Mouse (Mus musculus): ENCODE measurements around the gene 6430531B16Rik. TPM values are rescaled to one million over a fixed set of nuclear protein-coding genes. Genes with fewer than 3 reads are reported as not detected.

6430531B16Rik gene
- total RNA-seq, 2 experiments from 2014 or later: 2.0 TPM; not detected in 1

DNA sequence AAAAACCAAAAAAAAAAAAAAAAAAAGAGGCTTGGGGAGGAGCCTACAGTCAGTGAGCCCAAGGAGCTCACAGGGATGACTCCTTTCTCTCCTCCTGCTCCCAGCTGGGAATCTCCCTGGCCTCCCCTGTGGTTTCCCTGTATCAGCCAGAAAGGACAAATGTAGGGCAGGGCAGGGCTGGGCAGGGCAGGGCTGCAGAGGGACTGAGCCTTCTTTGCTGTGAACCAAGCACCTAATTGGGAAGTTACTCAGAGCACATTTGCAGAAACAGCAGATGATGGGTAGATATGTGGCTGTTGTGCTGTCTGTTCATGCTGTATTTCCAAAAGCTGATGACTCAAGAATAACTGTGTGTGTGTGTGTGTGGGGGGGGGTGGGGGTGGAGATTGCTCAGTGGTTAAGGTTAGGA, 5.6 kb downstream of the 6430531B16Rik start:
- no peak for ATAC-seq (replicated peaks; ENCODE audit: low FRiP score, poor library complexity, severe bottlenecking)

DNA sequence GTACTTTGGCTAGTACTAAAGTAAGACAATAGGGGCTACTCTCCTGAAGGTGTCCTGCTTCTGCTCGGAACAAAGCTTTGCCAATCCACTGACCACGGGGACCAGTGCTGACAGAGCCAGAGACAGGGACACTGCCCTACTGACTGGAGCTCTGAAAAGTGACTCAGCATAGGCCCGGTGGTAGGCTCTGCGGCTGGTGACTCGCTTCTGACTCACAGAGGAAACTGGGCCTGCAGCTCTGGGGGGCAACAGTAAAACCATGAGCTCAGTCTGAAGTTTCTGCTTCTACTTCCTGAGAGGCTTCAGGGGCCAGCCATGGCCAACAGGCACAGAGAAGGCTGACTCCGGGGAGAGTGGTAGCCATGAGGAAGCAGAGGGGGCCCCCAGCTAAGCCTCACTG, 7.1 kb downstream of the 6430531B16Rik start:
- ATAC-seq (replicated peaks; ENCODE audit: low FRiP score, poor library complexity, severe bottlenecking): no peak

DNA sequence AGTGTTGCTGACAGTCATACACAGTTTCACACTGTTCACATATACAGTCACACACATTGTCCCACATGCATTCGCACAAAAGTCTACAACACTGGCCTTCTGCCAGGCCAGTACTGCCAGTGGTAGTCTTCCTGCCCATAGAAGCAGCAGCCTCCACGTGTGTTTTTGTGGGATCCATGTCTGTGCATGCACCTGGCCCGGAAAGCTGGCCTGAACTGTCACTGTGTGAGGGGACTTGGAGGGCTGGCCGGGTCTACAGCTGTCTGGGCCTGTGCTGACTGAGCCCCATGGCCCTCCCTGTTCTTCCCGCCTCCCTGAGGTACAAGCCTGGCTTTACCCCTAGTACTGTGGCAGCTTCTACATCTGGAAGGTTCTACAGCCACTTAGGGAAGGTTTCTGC, 7.6 kb downstream of the 6430531B16Rik start:
- ATAC-seq (replicated peaks; ENCODE audit: low FRiP score, poor library complexity, severe bottlenecking): no peak

DNA sequence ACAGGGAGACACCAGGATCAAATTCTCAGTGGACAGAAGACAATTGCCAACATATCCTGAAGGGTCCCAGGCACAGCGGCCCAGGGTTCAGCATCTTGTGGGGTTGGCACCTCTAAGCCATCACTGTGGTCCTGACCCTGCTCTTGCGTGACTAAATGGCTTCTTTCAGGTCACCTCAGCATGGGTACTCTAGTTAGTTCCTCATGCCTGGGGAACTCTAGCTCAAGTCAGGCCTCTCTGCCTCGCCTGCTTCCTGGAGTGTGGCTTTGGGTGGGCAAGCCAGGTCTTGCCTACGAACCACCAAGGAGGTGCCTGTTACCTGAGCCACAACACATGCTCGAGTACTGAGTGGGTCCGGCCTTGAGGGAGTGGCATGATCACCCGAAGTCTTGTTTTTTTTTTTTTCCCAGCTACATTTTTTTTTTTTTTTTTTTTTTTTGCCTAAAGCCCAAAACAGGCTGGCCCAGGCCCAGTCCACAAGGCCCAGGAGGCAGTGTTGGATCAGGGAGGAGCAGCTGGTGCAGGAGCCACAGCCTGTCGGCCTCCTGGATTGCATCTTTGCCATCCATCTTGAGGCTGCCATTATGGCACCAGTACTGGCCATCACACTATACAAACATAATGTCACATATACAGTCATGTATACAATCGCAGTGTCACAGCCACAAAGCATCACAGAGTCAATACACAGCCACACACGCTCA, 8.2 kb downstream of the 6430531B16Rik start:
- no peak for ATAC-seq (replicated peaks; ENCODE audit: low FRiP score, poor library complexity, severe bottlenecking)

DNA sequence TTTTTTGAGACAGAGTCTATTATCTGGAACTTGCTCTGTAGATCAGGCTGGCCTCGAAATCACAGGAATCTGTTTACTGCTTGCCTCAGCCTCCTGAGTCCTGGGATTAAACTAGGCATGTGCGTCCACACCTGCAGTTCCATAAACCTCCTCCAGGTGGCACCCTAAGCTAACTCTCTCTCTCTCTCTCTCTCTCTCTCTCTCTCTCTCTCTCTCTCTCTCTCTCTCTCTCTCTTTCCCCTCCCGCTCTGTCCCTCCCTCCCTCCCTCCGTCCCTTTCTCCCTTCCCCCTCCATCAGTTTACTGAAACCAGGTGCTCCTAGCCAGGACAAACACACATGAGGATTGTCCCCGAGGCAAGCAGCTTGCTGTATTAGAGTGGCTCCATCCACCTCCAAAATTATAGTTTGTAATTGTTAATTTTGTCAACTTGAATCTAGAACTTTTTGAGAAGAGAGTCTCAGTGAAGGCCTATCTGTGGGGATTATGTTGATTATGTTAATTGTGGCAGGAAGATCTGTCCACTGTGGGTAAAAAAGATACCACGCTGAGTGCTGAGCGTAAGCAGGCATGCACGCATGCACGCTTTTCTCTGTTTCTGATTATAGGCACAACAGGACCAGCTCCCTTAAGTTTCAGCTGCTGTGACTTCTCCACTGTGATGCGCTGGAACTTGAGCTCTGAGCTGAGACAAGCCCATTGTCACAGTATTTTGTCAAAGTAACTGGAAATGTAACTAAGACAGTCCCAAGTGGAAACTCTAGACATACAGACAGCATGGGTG, 9.0 kb downstream of the 6430531B16Rik start:
- peak; percentile 68; the same call in 1 of the 2 replicates for ATAC-seq (replicated peaks; ENCODE audit: low FRiP score, poor library complexity, severe bottlenecking)

DNA sequence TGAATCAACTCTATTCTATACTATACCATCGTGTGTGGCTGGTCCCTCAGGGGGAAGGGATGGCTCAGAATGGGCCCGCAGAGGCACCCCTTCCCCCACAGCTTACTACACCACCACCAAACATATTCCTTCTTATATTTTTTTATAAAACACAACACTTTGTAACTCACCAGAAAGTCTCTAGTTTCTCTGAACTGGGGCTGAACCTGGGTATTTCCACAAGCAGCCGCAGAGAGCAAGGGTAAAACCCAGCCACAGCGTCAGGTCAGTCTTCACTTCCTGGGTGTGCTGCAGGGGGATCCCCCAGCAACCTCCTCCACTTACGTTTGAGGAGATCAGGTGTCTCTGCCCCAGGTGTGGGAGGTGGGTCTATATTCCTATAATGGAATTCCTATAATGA, 10.1 kb downstream of the 6430531B16Rik start:
- no peak for ATAC-seq (replicated peaks; ENCODE audit: low FRiP score, poor library complexity, severe bottlenecking)

DNA sequence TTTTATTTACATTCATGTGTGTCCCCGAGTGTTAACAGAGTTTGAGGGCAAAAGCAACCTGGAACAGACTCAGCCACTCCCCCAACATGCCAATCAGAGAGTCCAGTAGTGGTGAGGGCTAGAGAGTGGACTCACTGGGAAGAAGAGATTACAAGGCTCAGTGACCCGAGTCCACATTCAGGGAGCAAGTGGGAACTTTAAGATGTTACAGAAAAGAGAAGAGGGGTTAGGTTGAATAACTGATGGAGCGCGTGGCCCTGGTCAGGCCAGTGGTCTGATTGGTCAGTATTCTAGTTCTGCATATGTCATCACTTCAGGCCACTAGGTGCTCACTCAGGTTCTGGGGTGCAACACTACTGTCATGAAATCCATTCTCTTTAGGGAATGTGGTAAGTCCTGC, 11.4 kb downstream of the 6430531B16Rik start:
- no peak for ATAC-seq (replicated peaks; ENCODE audit: low FRiP score, poor library complexity, severe bottlenecking)

DNA sequence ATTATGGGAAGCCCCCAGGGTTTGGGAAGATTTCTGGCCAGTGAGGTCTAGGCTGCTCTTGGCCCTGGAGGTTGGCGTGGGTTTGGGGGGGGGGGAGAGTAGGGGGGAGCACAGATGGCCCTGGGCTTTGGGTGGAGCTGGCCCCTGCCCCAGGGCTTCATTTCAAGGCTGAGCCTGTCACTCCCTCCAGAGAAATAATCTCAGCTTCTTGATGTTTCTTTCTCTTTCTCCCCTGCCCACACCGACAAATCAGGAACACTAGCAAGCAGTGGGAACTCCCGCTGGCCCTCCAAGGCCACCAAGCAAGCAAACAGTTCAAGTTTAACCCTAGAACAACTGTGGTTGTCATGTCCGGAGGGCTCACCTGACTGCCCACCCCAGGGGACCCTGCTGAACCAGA, 14.7 kb downstream of the 6430531B16Rik start:
- no peak for ATAC-seq (replicated peaks; ENCODE audit: low FRiP score, poor library complexity, severe bottlenecking)

DNA sequence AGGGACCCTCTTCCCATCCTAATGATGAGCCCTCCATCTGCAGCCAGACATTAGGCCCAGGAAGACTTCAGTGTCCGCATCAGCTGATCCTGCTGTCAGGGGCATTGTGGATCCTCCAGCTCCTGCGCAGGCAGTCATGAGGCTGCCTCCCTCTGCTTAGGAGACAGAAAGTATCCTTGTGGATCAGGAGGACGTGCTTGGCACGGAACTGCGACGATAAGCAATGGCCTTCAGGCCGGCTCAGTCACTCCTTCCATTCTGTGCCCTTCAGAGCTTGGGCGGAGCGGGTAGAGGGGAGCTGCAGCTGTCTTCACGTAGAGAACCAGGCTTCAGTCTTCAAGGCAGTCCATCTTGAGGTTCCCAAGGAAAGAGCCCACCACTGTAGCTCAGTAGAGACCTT, 17.4 kb downstream of the 6430531B16Rik start:
- no peak for ATAC-seq (replicated peaks; ENCODE audit: low FRiP score, poor library complexity, severe bottlenecking)

DNA sequence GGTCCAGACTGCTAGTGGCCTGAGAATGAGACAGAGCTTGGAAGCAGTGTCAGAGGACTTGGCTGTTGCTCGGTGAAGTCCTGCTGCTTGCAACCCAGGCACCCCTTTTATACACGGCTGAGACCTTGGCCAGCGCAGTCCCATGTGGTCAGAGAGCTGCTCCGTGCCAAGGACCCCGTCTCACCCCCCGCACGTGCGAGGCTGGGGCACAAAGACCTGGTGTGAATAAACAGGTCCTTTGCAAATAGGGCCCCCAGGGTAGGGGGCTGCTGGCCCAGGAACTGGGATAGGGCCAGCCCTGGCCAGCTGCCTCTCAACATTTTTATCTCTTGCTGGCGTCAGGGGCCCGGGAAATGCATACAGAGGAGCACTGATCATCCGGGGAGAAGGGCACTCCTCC, 20.6 kb downstream of the 6430531B16Rik start:
- ATAC-seq (replicated peaks; ENCODE audit: low FRiP score, poor library complexity, severe bottlenecking): no peak

DNA sequence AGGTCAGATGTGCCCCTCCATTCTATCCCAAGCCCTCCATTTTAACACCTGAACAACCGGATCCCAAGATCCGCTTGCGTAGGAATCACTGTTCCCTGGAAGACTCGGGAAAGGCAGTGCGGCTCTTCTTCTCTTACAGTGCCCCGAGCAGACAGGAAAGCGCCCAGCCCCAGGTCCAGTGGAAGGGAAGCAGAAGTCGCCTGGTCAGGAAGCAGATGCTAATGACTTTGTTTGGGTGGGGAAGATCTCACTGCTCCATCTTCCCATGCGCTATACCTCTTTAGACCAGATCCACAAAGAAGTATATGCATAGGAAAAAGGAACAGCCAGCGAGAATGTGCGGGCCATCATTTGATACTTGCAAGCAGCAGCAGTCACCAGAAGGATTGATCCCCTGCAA, 21.1 kb downstream of the 6430531B16Rik start:
- no peak for ATAC-seq (replicated peaks; ENCODE audit: low FRiP score, poor library complexity, severe bottlenecking)

DNA sequence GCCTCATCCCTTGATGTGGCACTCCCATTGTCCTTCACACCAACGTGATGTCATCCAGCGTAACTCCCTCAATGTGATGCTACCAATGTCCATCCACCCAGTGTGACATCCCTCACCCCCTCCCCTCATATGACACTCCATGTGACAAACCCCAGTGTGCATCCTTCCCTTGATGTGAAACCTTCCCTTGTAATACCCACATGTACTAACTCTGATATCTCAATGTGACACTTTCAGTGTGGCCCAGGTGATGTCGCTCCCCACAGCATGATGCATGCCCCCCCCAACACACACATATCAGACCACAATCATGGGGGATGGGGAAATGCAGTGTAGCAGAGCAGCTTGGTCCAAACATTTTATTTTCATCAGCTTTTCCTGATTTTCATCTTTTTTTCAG, 21.9 kb downstream of the 6430531B16Rik start:
- ATAC-seq (replicated peaks; ENCODE audit: low FRiP score, poor library complexity, severe bottlenecking): no peak

DNA sequence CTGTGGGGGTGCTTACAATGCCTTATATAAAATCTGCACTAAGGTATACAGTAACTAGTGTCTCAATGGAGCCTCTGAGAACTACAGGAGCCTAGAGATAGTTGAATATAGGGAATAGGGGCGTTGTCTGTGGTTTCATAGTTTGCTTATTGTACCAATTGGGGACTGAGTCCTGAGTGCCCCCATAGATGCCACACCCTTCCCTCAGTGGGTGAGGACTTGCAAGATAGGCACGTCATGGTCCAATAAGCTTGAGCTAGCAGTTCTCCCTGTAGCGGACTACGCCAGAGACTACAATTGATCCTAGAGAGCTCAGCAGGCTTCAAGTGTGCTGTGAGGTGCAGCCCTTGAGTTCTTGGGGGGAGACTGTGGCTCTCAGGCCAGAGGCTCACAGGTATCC, 23.1 kb downstream of the 6430531B16Rik start:
- ATAC-seq (replicated peaks; ENCODE audit: low FRiP score, poor library complexity, severe bottlenecking): no peak

DNA sequence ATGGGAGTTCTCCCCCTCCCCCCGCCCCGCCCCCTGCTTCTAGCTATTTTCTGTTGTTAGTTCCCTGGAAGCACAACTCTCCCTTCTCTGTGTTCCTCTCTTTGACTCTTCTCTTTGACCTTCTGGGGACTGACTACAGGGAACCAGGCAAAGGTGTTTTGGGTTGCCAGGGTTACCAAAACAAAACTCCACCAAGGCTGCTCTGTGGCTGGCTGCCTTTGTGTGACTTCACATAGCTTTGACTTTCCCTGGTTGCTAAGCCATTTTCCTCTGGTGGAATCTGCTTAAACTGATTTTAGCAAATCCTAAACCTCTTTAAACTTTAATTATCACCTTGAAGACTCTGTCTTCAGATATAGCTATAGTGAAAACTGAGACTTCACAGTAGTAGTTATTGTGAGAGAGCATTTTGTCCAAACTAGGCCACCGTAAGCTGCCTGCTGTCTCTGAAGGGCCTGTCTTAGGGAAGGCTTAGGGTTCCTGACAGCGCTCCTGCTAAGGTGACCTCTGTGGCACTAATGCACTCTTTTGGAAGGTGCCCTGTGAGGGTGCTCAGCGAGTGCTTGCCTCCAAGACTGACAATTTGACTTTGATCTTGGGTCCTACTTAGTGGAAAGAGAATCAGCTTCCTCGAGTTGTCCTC, 26.4 kb downstream of the 6430531B16Rik start:
- ATAC-seq (replicated peaks; ENCODE audit: low FRiP score, poor library complexity, severe bottlenecking): no peak

DNA sequence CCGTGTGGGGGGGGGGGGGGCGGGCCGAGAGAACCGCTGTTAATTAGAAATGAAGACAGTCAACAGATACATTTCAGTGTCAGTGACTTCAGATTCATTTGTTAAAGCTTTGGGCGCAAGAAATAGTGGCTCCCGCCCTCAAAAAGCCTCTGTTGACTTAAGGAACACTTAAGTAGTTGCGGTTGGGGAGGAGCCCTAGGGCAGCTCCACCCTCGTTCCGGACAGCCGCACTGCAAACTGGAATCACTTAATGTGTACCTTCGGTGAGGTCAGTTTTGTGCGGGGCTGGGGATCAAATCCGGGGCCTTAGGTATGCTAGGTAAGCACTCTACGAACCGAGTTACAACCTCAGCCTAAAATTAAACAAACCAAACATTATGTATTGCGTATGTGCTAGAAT, 27.5 kb downstream of the 6430531B16Rik start:
- ATAC-seq (replicated peaks; ENCODE audit: low FRiP score, poor library complexity, severe bottlenecking): 0 out of 2 replicates have a peak, but pooled peaks have one; percentile 41

DNA sequence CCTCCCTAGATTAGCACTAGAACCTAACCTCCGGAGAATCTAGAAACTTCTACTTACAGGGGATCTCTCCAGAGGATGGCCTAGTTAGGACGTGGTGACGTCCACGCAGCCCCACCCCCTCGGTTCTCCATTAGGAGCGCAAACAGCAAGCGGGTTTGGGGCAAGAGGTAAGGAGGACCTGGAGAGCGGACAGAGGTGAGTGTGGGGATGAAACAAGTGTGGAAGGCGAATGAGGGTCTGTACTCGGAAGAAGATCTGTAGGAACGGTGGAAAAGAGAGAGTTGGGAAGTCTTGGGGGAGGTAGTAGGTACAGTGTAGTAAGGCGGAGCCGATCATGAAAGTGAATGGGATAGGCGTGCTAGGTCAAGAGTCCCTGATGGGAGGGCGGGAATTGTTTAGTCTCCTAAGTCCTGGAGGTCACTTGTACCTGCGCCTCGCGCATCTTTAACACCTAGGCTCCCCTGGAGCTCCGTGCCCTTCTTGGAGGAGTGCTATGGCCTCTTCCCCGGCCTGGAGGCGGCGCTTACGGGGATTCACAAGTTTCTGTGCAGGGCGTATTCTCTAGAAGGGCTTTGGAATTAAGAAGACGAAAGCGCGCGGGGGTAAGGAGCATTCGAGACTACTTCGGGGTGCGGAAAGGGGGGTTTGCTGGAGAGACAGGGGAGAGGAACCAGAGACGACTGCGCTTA, 28.1 kb downstream of the 6430531B16Rik start:
- ATAC-seq (replicated peaks; ENCODE audit: low FRiP score, poor library complexity, severe bottlenecking): peak; percentile 64

DNA sequence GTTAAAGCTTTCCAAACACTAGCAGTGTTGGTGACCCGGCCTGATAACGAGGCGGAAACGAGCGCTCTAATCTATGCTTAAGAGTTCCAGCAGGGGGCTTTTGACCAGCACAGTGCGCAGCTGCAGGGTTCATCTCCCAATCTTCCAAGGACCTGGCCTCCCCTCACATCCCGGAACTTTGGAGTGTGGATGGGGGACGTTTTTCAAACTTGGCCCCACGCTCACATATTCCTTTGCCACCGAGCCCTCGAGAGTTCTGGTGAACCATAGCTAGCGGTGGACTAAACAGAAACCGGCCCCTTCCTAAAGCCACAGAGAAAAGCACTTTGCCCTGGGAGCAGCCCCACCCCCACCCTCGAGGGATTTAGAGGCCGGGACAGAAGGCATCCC, 28.7 kb downstream of the 6430531B16Rik start:
- ATAC-seq (replicated peaks; ENCODE audit: low FRiP score, poor library complexity, severe bottlenecking): no peak

DNA sequence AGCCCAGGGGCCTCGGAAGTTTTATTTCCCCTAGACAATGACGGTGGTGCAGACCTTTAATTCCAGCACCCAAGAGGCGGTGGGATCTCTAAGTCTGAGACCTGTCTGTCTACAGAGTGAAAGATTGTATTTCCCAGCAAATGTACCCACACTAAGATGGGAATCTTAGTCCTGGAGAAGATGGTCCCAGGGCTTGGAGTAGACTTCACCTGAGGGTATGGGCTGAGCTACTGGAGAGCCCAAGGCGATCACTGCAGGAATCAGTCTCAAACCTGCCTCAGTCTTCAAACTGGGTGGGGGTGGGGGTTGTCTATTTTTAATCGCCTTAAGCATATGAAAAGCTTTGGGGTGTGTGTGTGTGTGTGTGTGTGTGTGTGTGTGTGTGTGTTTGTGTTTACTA, 32.5 kb downstream of the 6430531B16Rik start:
- no peak for ATAC-seq (replicated peaks; ENCODE audit: low FRiP score, poor library complexity, severe bottlenecking)

DNA sequence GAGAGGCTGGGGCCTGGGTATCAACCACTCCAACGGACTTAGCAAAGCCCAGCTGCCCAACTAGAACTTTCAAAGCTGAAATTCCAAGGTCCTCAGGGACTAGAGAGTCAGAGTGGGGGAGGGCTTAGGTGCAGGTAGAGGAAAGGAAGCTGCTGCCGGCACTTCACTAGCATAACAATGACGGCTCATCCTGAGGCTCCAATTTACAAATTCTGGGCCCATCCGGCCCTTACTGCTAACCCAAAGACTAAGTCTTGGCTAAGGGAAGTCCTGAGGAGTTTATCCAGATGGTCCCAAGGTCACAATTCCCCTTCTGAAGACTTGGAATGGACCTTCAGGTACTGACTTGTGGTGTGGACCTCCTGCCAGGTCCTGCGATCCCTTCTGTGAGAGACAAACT, 33.0 kb downstream of the 6430531B16Rik start:
- no peak for ATAC-seq (replicated peaks; ENCODE audit: low FRiP score, poor library complexity, severe bottlenecking)

Measured in erythroblast, adult 5-6 weeks (primary cell).